Mouse (Mus musculus): ENCODE measurements at regions not wholly inside any gene's neighbourhood (a gene's known extent, or its start where the extent isn't known, plus 50 kb on each side); places are given as distances from the start of the nearest gene placed in this dataset.
A peak's percentile ranks its signal among the peaks of the same experiment; 100 is the strongest.

GRCm38 (mm10) chr6:31305736-31306135 is 92.8 kb upstream of the Mkln1 start:
- no peak for ATAC-seq
- no peak overlapping the region for H3K4me2 ChIP-seq (ENCODE audit: low read length)
- no peak overlapping the region for H3K27ac ChIP-seq (ENCODE audit: low read length)
- H3K4me3 ChIP-seq (ENCODE audit: low read depth, low read length): no peak overlapping the region
- H3K27me3 ChIP-seq (ENCODE audit: control insufficient read depth, insufficient read depth, low read depth, low read length): no peaks in the 10 kb centered on the region
- H3K9me3 ChIP-seq (replicated peaks; ENCODE audit: control insufficient read depth, low read length, poor library complexity, severe bottlenecking): no peaks in the 10 kb centered on the region
- no peak overlapping the region for H3K9ac ChIP-seq (ENCODE audit: low read depth, low read length)
- H3K36me3 ChIP-seq (ENCODE audit: control insufficient read depth, insufficient read depth, low read length): no peaks in the 10 kb centered on the region
- 55% methylated on average over 5 of the region's 5 CpGs for WGBS
- H3K4me1 ChIP-seq (ENCODE audit: control insufficient read depth, insufficient read depth, low read length): peaks cover 5% of the 10 kb centered on the region

GRCm38 (mm10) chr6:31307047-31307633 is 91.4 kb upstream of the Mkln1 start:
- WGBS: 59% methylated on average over 5 of the region's 5 CpGs
- H3K4me2 ChIP-seq (ENCODE audit: low read length): no peak overlapping the region
- no peaks in the 10 kb centered on the region for H3K9me3 ChIP-seq (replicated peaks; ENCODE audit: control insufficient read depth, low read length, poor library complexity, severe bottlenecking)
- ATAC-seq: no peak
- H3K27ac ChIP-seq (ENCODE audit: low read length): no peak overlapping the region
- H3K4me1 ChIP-seq (ENCODE audit: control insufficient read depth, insufficient read depth, low read length): peaks cover 5% of the 10 kb centered on the region
- H3K9ac ChIP-seq (ENCODE audit: low read depth, low read length): no peak overlapping the region
- H3K4me3 ChIP-seq (ENCODE audit: low read depth, low read length): no peak overlapping the region
- no peaks in the 10 kb centered on the region for H3K27me3 ChIP-seq (ENCODE audit: control insufficient read depth, insufficient read depth, low read depth, low read length)
- H3K36me3 ChIP-seq (ENCODE audit: control insufficient read depth, insufficient read depth, low read length): no peaks in the 10 kb centered on the region

DNA sequence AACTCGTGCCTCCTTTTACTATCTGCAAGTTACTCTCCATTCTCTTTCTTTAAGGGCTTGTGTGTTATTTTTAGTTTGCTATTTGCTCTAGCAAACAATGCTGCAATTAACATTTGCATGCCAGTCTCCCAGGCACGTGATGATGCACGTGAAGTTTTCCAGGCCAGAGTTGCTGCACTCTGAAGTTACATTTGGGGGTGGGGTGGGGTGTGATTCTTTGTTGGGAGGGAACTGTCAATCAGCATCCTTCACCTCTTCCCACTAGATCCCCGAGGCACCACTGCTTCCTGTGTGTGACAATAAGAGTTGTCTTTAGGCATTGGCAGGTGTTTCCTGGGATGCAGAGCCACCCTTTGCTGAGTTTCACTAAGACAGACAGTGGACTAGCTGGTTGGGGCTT is 90.6 kb upstream of the Mkln1 start:
- no peak overlapping the region for H3K9ac ChIP-seq (ENCODE audit: low read depth, low read length)
- H3K9me3 ChIP-seq (replicated peaks; ENCODE audit: control insufficient read depth, low read length, poor library complexity, severe bottlenecking): no peaks in the 10 kb centered on the region
- no peaks in the 10 kb centered on the region for H3K27me3 ChIP-seq (ENCODE audit: control insufficient read depth, insufficient read depth, low read depth, low read length)
- H3K36me3 ChIP-seq (ENCODE audit: control insufficient read depth, insufficient read depth, low read length): no peaks in the 10 kb centered on the region
- peaks cover 5% of the 10 kb centered on the region for H3K4me1 ChIP-seq (ENCODE audit: control insufficient read depth, insufficient read depth, low read length)
- H3K4me2 ChIP-seq (ENCODE audit: low read length): no peak overlapping the region
- no peak overlapping the region for H3K4me3 ChIP-seq (ENCODE audit: low read depth, low read length)
- no peak overlapping the region for H3K27ac ChIP-seq (ENCODE audit: low read length)
- 41% methylated on average over 4 of the region's 4 CpGs for WGBS
- ATAC-seq: no peak

DNA sequence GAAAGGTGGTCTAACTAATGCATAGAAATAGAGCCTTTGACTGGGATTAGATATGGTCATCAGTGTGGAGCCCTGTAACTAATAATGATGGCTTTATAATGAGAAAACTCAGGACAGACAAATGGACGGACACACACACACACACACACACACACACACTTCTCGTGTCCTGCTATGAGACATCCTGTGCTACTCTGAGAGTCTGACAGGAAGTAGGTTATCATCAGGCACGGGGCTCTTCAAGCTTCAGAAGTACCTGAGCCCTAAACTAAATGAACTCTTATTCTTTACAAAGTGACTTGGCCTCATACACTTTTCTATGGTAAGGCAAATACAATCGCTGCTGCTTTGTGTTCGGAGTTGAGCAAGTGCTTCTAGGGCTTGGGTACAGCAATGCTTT is 87.9 kb upstream of the Mkln1 start:
- whole genome bisulfite sequencing: 82% methylated on average over 5 of the region's 5 CpGs
- no peak overlapping the region for H3K4me3 ChIP-seq (ENCODE audit: low read depth, low read length)
- H3K9me3 ChIP-seq (replicated peaks; ENCODE audit: control insufficient read depth, low read length, poor library complexity, severe bottlenecking): no peaks in the 10 kb centered on the region
- H3K4me2 ChIP-seq (ENCODE audit: low read length): no peak overlapping the region
- no peaks in the 10 kb centered on the region for H3K36me3 ChIP-seq (ENCODE audit: control insufficient read depth, insufficient read depth, low read length)
- no peak for ATAC-seq
- H3K27ac ChIP-seq (ENCODE audit: low read length): no peak overlapping the region
- no peak overlapping the region for H3K9ac ChIP-seq (ENCODE audit: low read depth, low read length)
- no peaks in the 10 kb centered on the region for H3K27me3 ChIP-seq (ENCODE audit: control insufficient read depth, insufficient read depth, low read depth, low read length)
- peaks cover 5% of the 10 kb centered on the region for H3K4me1 ChIP-seq (ENCODE audit: control insufficient read depth, insufficient read depth, low read length)

GRCm38 (mm10) chr6:31313869-31314470 is 84.6 kb upstream of the Mkln1 start:
- no peak overlapping the region for H3K9ac ChIP-seq (ENCODE audit: low read depth, low read length)
- no peaks in the 10 kb centered on the region for H3K36me3 ChIP-seq (ENCODE audit: control insufficient read depth, insufficient read depth, low read length)
- no peaks in the 10 kb centered on the region for H3K9me3 ChIP-seq (replicated peaks; ENCODE audit: control insufficient read depth, low read length, poor library complexity, severe bottlenecking)
- no peak overlapping the region for H3K4me2 ChIP-seq (ENCODE audit: low read length)
- no peak overlapping the region for H3K27ac ChIP-seq (ENCODE audit: low read length)
- 69% methylated on average over 5 of the region's 5 CpGs for WGBS
- no peak for ATAC-seq
- H3K4me3 ChIP-seq (ENCODE audit: low read depth, low read length): no peak overlapping the region
- no peaks in the 10 kb centered on the region for H3K4me1 ChIP-seq (ENCODE audit: control insufficient read depth, insufficient read depth, low read length)
- 0 out of 2 replicates have a peak, but pooled peaks cover 2% of the 10 kb centered on the region for H3K27me3 ChIP-seq (ENCODE audit: control insufficient read depth, insufficient read depth, low read depth, low read length)

DNA sequence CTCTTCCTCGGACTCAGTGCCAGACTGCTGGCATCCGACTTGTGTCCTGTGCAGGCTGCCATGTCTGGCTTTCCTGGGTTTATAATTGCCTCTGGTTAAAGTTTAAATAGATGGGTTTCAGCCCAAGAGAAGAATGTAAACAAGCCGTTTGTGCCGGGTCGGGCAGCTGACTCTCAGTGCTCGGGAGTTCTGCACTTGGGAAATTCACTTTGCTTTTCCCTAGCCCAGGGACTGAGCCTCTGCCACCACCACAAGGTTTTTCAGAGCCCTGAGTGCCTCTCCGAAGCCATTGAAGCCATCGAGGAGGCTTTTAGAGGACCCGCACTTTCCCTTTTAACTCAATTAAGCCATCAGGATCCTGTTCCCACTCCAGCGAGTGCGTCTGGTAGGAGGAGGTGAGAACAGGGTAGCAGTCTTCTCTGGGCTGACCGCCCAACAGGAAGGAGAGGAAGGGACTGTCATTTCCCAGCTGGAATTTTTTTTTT is 80.8 kb upstream of the Mkln1 start:
- Histone ChIP-seq H3K27me3 (ENCODE audit: control insufficient read depth, insufficient read depth, low read depth, low read length) (0 out of 2 replicates have a peak, but pooled peaks cover 2% of the 10 kb centered on the region), H3K4me3 (ENCODE audit: low read depth, low read length) (no peak overlapping the region), H3K4me1 (ENCODE audit: control insufficient read depth, insufficient read depth, low read length) (no peaks in the 10 kb centered on the region), H3K27ac (ENCODE audit: low read length) (no peak overlapping the region), H3K36me3 (ENCODE audit: control insufficient read depth, insufficient read depth, low read length) (no peaks in the 10 kb centered on the region), H3K9ac (ENCODE audit: low read depth, low read length) (no peak overlapping the region), H3K9me3 (replicated peaks; ENCODE audit: control insufficient read depth, low read length, poor library complexity, severe bottlenecking) (no peaks in the 10 kb centered on the region), H3K4me2 (ENCODE audit: low read length) (peak overlapping the region; percentile 10)
- no peak for ATAC-seq
- WGBS: 16% methylated on average over 12 of the region's 12 CpGs

DNA sequence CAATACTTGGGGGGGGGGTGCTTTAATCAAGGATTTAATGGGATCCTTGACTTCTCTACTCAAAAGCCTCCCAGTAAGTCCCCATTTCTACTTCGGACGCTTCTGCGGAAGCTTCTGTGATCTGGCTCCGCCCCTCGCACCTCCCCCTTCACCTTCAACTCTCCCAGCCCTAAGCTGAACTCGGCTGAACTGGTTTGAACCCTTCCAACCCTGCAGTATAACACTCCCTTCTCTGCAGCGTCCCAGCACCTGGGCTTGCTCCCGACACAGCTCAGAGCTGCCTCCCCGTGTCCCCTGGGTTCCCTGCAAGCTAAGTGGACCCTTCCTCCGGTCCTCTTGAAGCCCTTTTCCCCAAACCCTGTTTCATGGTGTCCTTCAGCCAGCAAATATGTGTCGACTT is 80.0 kb upstream of the Mkln1 start:
- Histone ChIP-seq H3K4me1 (ENCODE audit: control insufficient read depth, insufficient read depth, low read length) (peaks cover under 1% of the 10 kb centered on the region; the same call in 1 of the 2 replicates), H3K9me3 (replicated peaks; ENCODE audit: control insufficient read depth, low read length, poor library complexity, severe bottlenecking) (no peaks in the 10 kb centered on the region), H3K4me3 (ENCODE audit: low read depth, low read length) (no peak overlapping the region), H3K9ac (ENCODE audit: low read depth, low read length) (no peak overlapping the region), H3K4me2 (ENCODE audit: low read length) (no peak overlapping the region; the same call in 1 of the 2 replicates), H3K27me3 (ENCODE audit: control insufficient read depth, insufficient read depth, low read depth, low read length) (0 out of 2 replicates have a peak, but pooled peaks cover 2% of the 10 kb centered on the region), H3K36me3 (ENCODE audit: control insufficient read depth, insufficient read depth, low read length) (no peaks in the 10 kb centered on the region), H3K27ac (ENCODE audit: low read length) (no peak overlapping the region)
- WGBS: 6% methylated on average over 11 of the region's 11 CpGs
- ATAC-seq: no peak

GRCm38 (mm10) chr6:31319431-31319830 is 79.1 kb upstream of the Mkln1 start:
- Histone ChIP-seq H3K4me1 (ENCODE audit: control insufficient read depth, insufficient read depth, low read length) (peaks cover 5% of the 10 kb centered on the region), H3K27me3 (ENCODE audit: control insufficient read depth, insufficient read depth, low read depth, low read length) (0 out of 2 replicates have a peak, but pooled peaks cover 2% of the 10 kb centered on the region), H3K9ac (ENCODE audit: low read depth, low read length) (no peak overlapping the region), H3K4me2 (ENCODE audit: low read length) (no peak overlapping the region), H3K27ac (ENCODE audit: low read length) (no peak overlapping the region), H3K4me3 (ENCODE audit: low read depth, low read length) (no peak overlapping the region), H3K9me3 (replicated peaks; ENCODE audit: control insufficient read depth, low read length, poor library complexity, severe bottlenecking) (no peaks in the 10 kb centered on the region), H3K36me3 (ENCODE audit: control insufficient read depth, insufficient read depth, low read length) (no peaks in the 10 kb centered on the region)
- no peak for ATAC-seq
- WGBS: 92% methylated on average over 2 of the region's 2 CpGs

DNA sequence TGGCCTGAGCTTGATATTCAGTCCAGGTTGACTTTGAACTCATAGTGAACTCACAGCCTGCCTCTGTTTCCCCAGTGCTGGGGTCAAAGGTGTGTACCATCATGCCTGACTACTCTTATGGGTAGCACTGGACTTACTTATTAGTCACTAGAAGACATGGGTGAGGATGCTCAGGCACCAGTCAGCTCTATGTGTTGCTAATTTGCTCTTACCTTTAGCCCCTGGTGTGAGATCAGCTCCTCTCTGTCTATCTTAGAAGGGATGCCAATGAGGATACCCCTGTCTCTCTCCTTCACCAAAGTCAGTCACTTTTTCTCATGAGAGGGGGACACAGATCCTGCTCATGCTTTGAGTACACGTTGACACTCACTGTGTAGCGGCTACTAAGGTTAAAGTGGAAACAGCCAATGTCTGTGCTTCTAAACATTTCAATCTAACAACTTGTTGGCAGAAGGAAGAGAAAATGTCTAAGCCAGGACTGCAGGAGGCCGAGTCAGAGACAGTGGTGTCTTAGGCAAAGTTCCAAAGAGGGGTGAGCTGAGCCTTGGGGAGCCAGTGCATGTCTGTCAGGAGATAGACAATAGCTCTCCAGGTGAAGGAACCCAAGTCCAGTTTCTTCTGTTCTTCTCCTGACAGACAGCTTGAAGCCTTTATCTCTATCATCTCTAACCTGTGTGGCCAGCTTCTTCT is 78.2 kb upstream of the Mkln1 start:
- Histone ChIP-seq H3K27me3 (ENCODE audit: control insufficient read depth, insufficient read depth, low read depth, low read length) (0 out of 2 replicates have a peak, but pooled peaks cover 2% of the 10 kb centered on the region), H3K4me2 (ENCODE audit: low read length) (no peak overlapping the region), H3K36me3 (ENCODE audit: control insufficient read depth, insufficient read depth, low read length) (no peaks in the 10 kb centered on the region), H3K27ac (ENCODE audit: low read length) (no peak overlapping the region), H3K9ac (ENCODE audit: low read depth, low read length) (no peak overlapping the region), H3K4me3 (ENCODE audit: low read depth, low read length) (no peak overlapping the region), H3K9me3 (replicated peaks; ENCODE audit: control insufficient read depth, low read length, poor library complexity, severe bottlenecking) (no peaks in the 10 kb centered on the region), H3K4me1 (ENCODE audit: control insufficient read depth, insufficient read depth, low read length) (peaks cover 12% of the 10 kb centered on the region)
- WGBS: 70% methylated on average over 3 of the region's 3 CpGs
- no peak for ATAC-seq

All from midbrain, embryonic 16.5 days (tissue).